Mouse (Mus musculus): Measurements from ENCODE around the gene Boll. TPM values are rescaled to one million over a fixed set of nuclear protein-coding genes. Genes with fewer than 3 reads are reported as not detected.

Boll gene
- polyA plus RNA-seq (2014; fragmentation: Nextera tagmentation; extraction: Ambion mirVana) = not detected in 2 replicates

GRCm38 (mm10) chr1:55363044-55363565 lies at the start of gene Boll:
Gene Boll, minus strand, starts transcription at chr1:55363469.
- Histone ChIP-seq H3K4me1 (ENCODE audit: control insufficient read depth, insufficient read depth, low read length) (no peaks in the 10 kb centered on the region), H3K9me3 (ENCODE audit: control insufficient read depth, low read length) (no peaks in the 10 kb centered on the region), H3K4me3 (ENCODE audit: low read depth, low read length) (peak within 1 kb of the TSS; percentile 43), H3K9ac (replicated peaks; ENCODE audit: low read depth, low read length) (no peak within 1 kb of the TSS), H3K36me3 (ENCODE audit: control insufficient read depth, insufficient read depth, low read length) (no peaks in the 10 kb centered on the region), H3K4me2 (ENCODE audit: low read depth, low read length) (peak within 1 kb of the TSS; percentile 41), H3K27ac (ENCODE audit: low read depth, low read length) (no peak within 1 kb of the TSS), H3K27me3 (ENCODE audit: control insufficient read depth, insufficient read depth, low read length) (peaks cover 11% of the 10 kb centered on the region)
- WGBS = 10% methylated on average over 61 of the region's 68 CpGs
- ATAC-seq (ENCODE audit: low read depth) = peak; percentile 93

GRCm38 (mm10) chr1:55412569-55412968 lies 49.3 kb upstream of the Boll start:
- Histone ChIP-seq H3K4me2 (ENCODE audit: low read depth, low read length) (no peak overlapping the region), H3K27me3 (ENCODE audit: control insufficient read depth, insufficient read depth, low read length) (no peaks in the 10 kb centered on the region), H3K9me3 (ENCODE audit: control insufficient read depth, low read length) (no peaks in the 10 kb centered on the region), H3K9ac (replicated peaks; ENCODE audit: low read depth, low read length) (no peak overlapping the region), H3K36me3 (ENCODE audit: control insufficient read depth, insufficient read depth, low read length) (no peaks in the 10 kb centered on the region), H3K4me3 (ENCODE audit: low read depth, low read length) (no peak overlapping the region), H3K27ac (ENCODE audit: low read depth, low read length) (no peak overlapping the region), H3K4me1 (ENCODE audit: control insufficient read depth, insufficient read depth, low read length) (no peaks in the 10 kb centered on the region; the same call in 1 of the 2 replicates)
- ATAC-seq (ENCODE audit: low read depth) = no peak
- 15% methylated on average over 6 of the region's 6 CpGs for WGBS

GRCm38 (mm10) chr1:55411079-55411478 lies 47.8 kb upstream of the Boll start:
- Histone ChIP-seq H3K27ac (ENCODE audit: low read depth, low read length) (no peak overlapping the region), H3K9ac (replicated peaks; ENCODE audit: low read depth, low read length) (no peak overlapping the region), H3K4me1 (ENCODE audit: control insufficient read depth, insufficient read depth, low read length) (no peaks in the 10 kb centered on the region; the same call in 1 of the 2 replicates), H3K4me3 (ENCODE audit: low read depth, low read length) (no peak overlapping the region), H3K36me3 (ENCODE audit: control insufficient read depth, insufficient read depth, low read length) (no peaks in the 10 kb centered on the region), H3K4me2 (ENCODE audit: low read depth, low read length) (no peak overlapping the region), H3K9me3 (ENCODE audit: control insufficient read depth, low read length) (no peaks in the 10 kb centered on the region), H3K27me3 (ENCODE audit: control insufficient read depth, insufficient read depth, low read length) (no peaks in the 10 kb centered on the region)
- no peak for ATAC-seq (ENCODE audit: low read depth)
- WGBS = 89% methylated on average over 2 of the region's 2 CpGs

- Histone ChIP-seq H3K36me3 (ENCODE audit: control insufficient read depth, insufficient read depth, low read length) (no peaks in the 10 kb centered on the region), H3K4me1 (ENCODE audit: control insufficient read depth, insufficient read depth, low read length) (no peaks in the 10 kb centered on the region; the same call in 1 of the 2 replicates), H3K9ac (replicated peaks; ENCODE audit: low read depth, low read length) (no peak overlapping the region), H3K9me3 (ENCODE audit: control insufficient read depth, low read length) (no peaks in the 10 kb centered on the region), H3K27me3 (ENCODE audit: control insufficient read depth, insufficient read depth, low read length) (no peaks in the 10 kb centered on the region), H3K27ac (ENCODE audit: low read depth, low read length) (no peak overlapping the region), H3K4me2 (ENCODE audit: low read depth, low read length) (no peak overlapping the region), H3K4me3 (ENCODE audit: low read depth, low read length) (no peak overlapping the region)
- ATAC-seq (ENCODE audit: low read depth) = no peak
- WGBS = 86% methylated on average over 2 of the region's 2 CpGs
Observed at GRCm38 (mm10) chr1:55410670-55411069, 47.4 kb upstream of the Boll start.

- H3K4me3 ChIP-seq (ENCODE audit: low read depth, low read length) = peak overlapping the region; percentile 78
- ATAC-seq (ENCODE audit: low read depth) = peak; percentile 22
- H3K9me3 ChIP-seq (ENCODE audit: control insufficient read depth, low read length) = no peaks in the 10 kb centered on the region
- peak overlapping the region; percentile 91 for H3K4me2 ChIP-seq (ENCODE audit: low read depth, low read length)
- H3K27ac ChIP-seq (ENCODE audit: low read depth, low read length) = peak overlapping the region; percentile 52; the same call in 1 of the 2 replicates
- peaks cover 6% of the 10 kb centered on the region for H3K4me1 ChIP-seq (ENCODE audit: control insufficient read depth, insufficient read depth, low read length)
- H3K9ac ChIP-seq (replicated peaks; ENCODE audit: low read depth, low read length) = peak overlapping the region; percentile 77
- WGBS = 3% methylated on average over 35 of the region's 35 CpGs
- H3K36me3 ChIP-seq (ENCODE audit: control insufficient read depth, insufficient read depth, low read length) = no peaks in the 10 kb centered on the region
- no peaks in the 10 kb centered on the region for H3K27me3 ChIP-seq (ENCODE audit: control insufficient read depth, insufficient read depth, low read length)
Observed at GRCm38 (mm10) chr1:55406531-55407375, 43.5 kb upstream of the Boll start.

- H3K36me3 ChIP-seq (ENCODE audit: control insufficient read depth, insufficient read depth, low read length) = no peaks in the 10 kb centered on the region
- no peaks in the 10 kb centered on the region for H3K9me3 ChIP-seq (ENCODE audit: control insufficient read depth, low read length)
- under 1% methylated on average over 28 of the region's 42 CpGs for WGBS
- H3K4me3 ChIP-seq (ENCODE audit: low read depth, low read length) = peak overlapping the region; percentile 78
- H3K9ac ChIP-seq (replicated peaks; ENCODE audit: low read depth, low read length) = peak overlapping the region; percentile 77
- peak; percentile 67 for ATAC-seq (ENCODE audit: low read depth)
- no peaks in the 10 kb centered on the region for H3K27me3 ChIP-seq (ENCODE audit: control insufficient read depth, insufficient read depth, low read length)
- peaks cover 6% of the 10 kb centered on the region for H3K4me1 ChIP-seq (ENCODE audit: control insufficient read depth, insufficient read depth, low read length)
- H3K27ac ChIP-seq (ENCODE audit: low read depth, low read length) = peak overlapping the region; percentile 52
- H3K4me2 ChIP-seq (ENCODE audit: low read depth, low read length) = peak overlapping the region; percentile 91
Observed at GRCm38 (mm10) chr1:55406023-55406413, 42.7 kb upstream of the Boll start.

- Histone ChIP-seq H3K9me3 (ENCODE audit: control insufficient read depth, low read length) (no peaks in the 10 kb centered on the region), H3K4me2 (ENCODE audit: low read depth, low read length) (peak within 1 kb of the TSS; percentile 91), H3K4me3 (ENCODE audit: low read depth, low read length) (peak within 1 kb of the TSS; percentile 78), H3K9ac (replicated peaks; ENCODE audit: low read depth, low read length) (peak within 1 kb of the TSS; percentile 77), H3K36me3 (ENCODE audit: control insufficient read depth, insufficient read depth, low read length) (no peaks in the 10 kb centered on the region), H3K27me3 (ENCODE audit: control insufficient read depth, insufficient read depth, low read length) (no peaks in the 10 kb centered on the region), H3K27ac (ENCODE audit: low read depth, low read length) (peak within 1 kb of the TSS; percentile 52), H3K4me1 (ENCODE audit: control insufficient read depth, insufficient read depth, low read length) (peaks cover 6% of the 10 kb centered on the region)
- 2% methylated on average over 50 of the region's 51 CpGs for WGBS
- ATAC-seq (ENCODE audit: low read depth) = peak; percentile 99
Observed at GRCm38 (mm10) chr1:55405272-55406022, 42.2 kb upstream of the Boll start, which contains the start of gene Plcl1. Gene Plcl1, plus strand, starts transcription at chr1:55405921.

- peak overlapping the region; percentile 91 for H3K4me2 ChIP-seq (ENCODE audit: low read depth, low read length)
- no peaks in the 10 kb centered on the region for H3K9me3 ChIP-seq (ENCODE audit: control insufficient read depth, low read length)
- no peaks in the 10 kb centered on the region for H3K27me3 ChIP-seq (ENCODE audit: control insufficient read depth, insufficient read depth, low read length)
- H3K36me3 ChIP-seq (ENCODE audit: control insufficient read depth, insufficient read depth, low read length) = no peaks in the 10 kb centered on the region
- no peak overlapping the region for H3K9ac ChIP-seq (replicated peaks; ENCODE audit: low read depth, low read length)
- H3K4me1 ChIP-seq (ENCODE audit: control insufficient read depth, insufficient read depth, low read length) = peaks cover 6% of the 10 kb centered on the region
- no peak for ATAC-seq (ENCODE audit: low read depth)
- no peak overlapping the region for H3K4me3 ChIP-seq (ENCODE audit: low read depth, low read length)
- H3K27ac ChIP-seq (ENCODE audit: low read depth, low read length) = no peak overlapping the region
- 5% methylated on average over 3 of the region's 3 CpGs for WGBS
Observed at GRCm38 (mm10) chr1:55404439-55404838, 41.2 kb upstream of the Boll start.

Measured in neural tube, embryonic 14.5 days (tissue).